Mouse (Mus musculus) heart, adult 2 months (tissue): ENCODE measurements at regions not wholly inside any gene's neighbourhood (a gene's known extent, or its start where the extent isn't known, plus 50 kb on each side); places are given as distances from the start of the nearest gene placed in this dataset.

Experiments
- CTCF ChIP-seq: fragments of 200-600 bp; IDR thresholded peaks from 2 replicates; pipeline ENCODE4 v1.8.1; 2022; ENCODE audit warnings: antibody characterized with exemption, mild to moderate bottlenecking, moderate library complexity
- POLR2A ChIP-seq: fragments of 200-500 bp; IDR thresholded peaks from 2 replicates; pipeline ENCODE4 v1.6.1; 2011; ENCODE audit warnings: mild to moderate bottlenecking, low read depth, low read length, control low read depth; ENCODE audit not compliant: insufficient read depth

DNA sequence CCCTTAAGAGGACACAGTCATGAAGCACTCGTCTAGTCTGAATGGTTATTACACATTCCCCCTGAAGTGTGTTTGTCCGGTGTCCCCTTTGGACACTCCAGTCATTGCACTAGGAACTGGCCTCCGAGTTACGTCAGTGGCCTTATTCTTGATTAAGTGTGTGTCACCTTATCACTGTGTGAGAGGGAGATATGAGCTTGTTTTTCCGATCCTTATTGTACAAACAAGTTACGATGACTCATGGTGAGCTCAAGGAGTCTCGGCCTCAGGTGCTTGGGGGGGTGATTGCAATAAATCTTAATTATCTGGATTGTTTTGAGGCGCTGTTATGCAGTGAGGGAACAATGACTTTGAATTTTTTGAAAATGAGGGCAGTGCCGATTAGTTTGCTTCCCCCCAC is 241.8 kb upstream of the 1700056E22Rik start:
- no peak for TF ChIP-seq CTCF
- no peak for TF ChIP-seq POLR2A
